Mouse (Mus musculus) embryonic facial prominence, embryonic 14.5 days (tissue): Measurements from ENCODE around the gene Ccdc163. TPM values are rescaled to one million over a fixed set of nuclear protein-coding genes. Genes with fewer than 3 reads are reported as not detected.
"Not testable (repeated sequence)": the region's sequence is repeated elsewhere in the genome, so short reads cannot be mapped to it uniquely, and the experiment has no call there.

Source experiments
- ATAC-seq: fragments of 200-750 bp; cut with Nextera tagmentation; 2 replicates; pipeline ENCODE4 v1.8.0; 2017; ENCODE audit warnings: low read depth, moderate number of reproducible peaks, moderate TSS enrichment
- DNase-seq: peaks from one replicate; pipeline ENCODE4 v3.0.0-alpha.2; 2015; ENCODE audit warnings: low spot score
- H3K27ac ChIP-seq: fragments of 300-500 bp; sonication (generic); replicated peaks from 2 replicates; pipeline ENCODE4 v1.5.1; 2014; ENCODE audit warnings: low read depth, mild to moderate bottlenecking, low read length, moderate library complexity
- H3K27me3 ChIP-seq: fragments of 300-500 bp; sonication (generic); replicated peaks from 2 replicates; pipeline ENCODE4 v1.6.1; 2014; ENCODE audit warnings: low read length; ENCODE audit not compliant: control insufficient read depth, insufficient read depth
- H3K36me3 ChIP-seq: fragments of 300-500 bp; sonication (generic); 2 replicates; pipeline ENCODE4 v1.6.1; 2014; ENCODE audit warnings: low read length, mixed read lengths; ENCODE audit not compliant: control insufficient read depth, insufficient read depth
- H3K4me1 ChIP-seq: fragments of 300-500 bp; sonication (generic); 2 replicates; pipeline ENCODE4 v1.6.1; 2014; ENCODE audit warnings: antibody characterized with exemption, low read length; ENCODE audit not compliant: control insufficient read depth, insufficient read depth
- H3K4me2 ChIP-seq: fragments of 300-500 bp; sonication (generic); 2 replicates; pipeline ENCODE4 v1.6.1; 2014; ENCODE audit warnings: low read depth, mild to moderate bottlenecking, low read length, moderate library complexity, mixed read lengths
- H3K4me3 ChIP-seq: fragments of 300-500 bp; sonication (generic); 2 replicates; pipeline ENCODE4 v1.5.1; 2014; ENCODE audit warnings: low read depth, mild to moderate bottlenecking, low read length
- H3K9ac ChIP-seq: fragments of 300-500 bp; sonication (generic); 2 replicates; pipeline ENCODE4 v1.6.1; 2014; ENCODE audit warnings: low read depth, mild to moderate bottlenecking, low read length, moderate library complexity, mixed read lengths
- H3K9me3 ChIP-seq: fragments of 300-500 bp; sonication (generic); 2 replicates; pipeline ENCODE4 v1.6.1; 2016; ENCODE audit warnings: low read length; ENCODE audit not compliant: control insufficient read depth
- WGBS: fragments of 180-500 bp; shearing (Covaris S2); extraction: QIAGEN DNeasy Blood & Tissue Kit; methylation state at CpG from one replicate; pipeline ENCODE4 v1.1.7; 2014; 5-methylcytosine and 5-hydroxymethylcytosine counted together
- polyA plus RNA-seq: library from polyadenylated mRNA; unstranded; fragments of >200 nt; fragmentation: Nextera tagmentation; extraction: Ambion mirVana; gene quantifications from 2 replicates; pipeline ENCODE4 v1.2.1, GENCODE M21; 2014

Ccdc163 gene
- 24.2 and 24.8 TPM in 2 replicates for polyA plus RNA-seq

GRCm38 (mm10) chr4:116708201-116708764, at the start of gene Ccdc163, which contains the start of gene Mmachc:
Gene Ccdc163, plus strand, starts transcription at chr4:116708509.
Gene Mmachc, minus strand, starts transcription at chr4:116708406.
- Histone ChIP-seq H3K4me1 (peaks cover 5% of the 10 kb centered on the region; the same call in 1 of the 2 replicates), H3K4me2 (peak within 1 kb of the TSS; percentile 94), H3K27ac (peak within 1 kb of the TSS; percentile 68; the same call in 1 of the 2 replicates), H3K27me3 (no peaks in the 10 kb centered on the region), H3K4me3 (peak within 1 kb of the TSS; percentile 73), H3K9ac (peak within 1 kb of the TSS; percentile 75), H3K36me3 (peaks cover 13% of the 10 kb centered on the region; the same call in 1 of the 2 replicates), H3K9me3 (no peaks in the 10 kb centered on the region)
- ATAC-seq (peak; percentile 99), DNase-seq (peak; percentile 100)
- WGBS: 0% methylated on average over 29 of the region's 29 CpGs

- DNase-seq: peak; percentile 9
- WGBS: 72% methylated on average over 2 of the region's 2 CpGs
Measured at GRCm38 (mm10) chr4:116659474-116659873, 48.8 kb upstream of the Ccdc163 start.

GRCm38 (mm10) chr4:116659916-116660315, 48.4 kb upstream of the Ccdc163 start:
- H3K4me1 ChIP-seq, H3K27ac ChIP-seq, H3K27me3 ChIP-seq, H3K36me3 ChIP-seq, DNase-seq, H3K9me3 ChIP-seq, H3K4me2 ChIP-seq, H3K9ac ChIP-seq, H3K4me3 ChIP-seq, ATAC-seq: not testable (repeated sequence)
- 81% methylated on average over 6 of the region's 6 CpGs for WGBS

More at GRCm38 (mm10) chr4:116659474-116659873, 48.8 kb upstream of the Ccdc163 start:
- no peak overlapping the region for H3K4me3 ChIP-seq
- ATAC-seq: no peak
- no peaks in the 10 kb centered on the region for H3K9me3 ChIP-seq
- H3K27ac ChIP-seq: no peak overlapping the region
- H3K36me3 ChIP-seq: no peaks in the 10 kb centered on the region
- H3K27me3 ChIP-seq: no peaks in the 10 kb centered on the region
- no peak overlapping the region for H3K9ac ChIP-seq
- H3K4me2 ChIP-seq: no peak overlapping the region
- no peaks in the 10 kb centered on the region for H3K4me1 ChIP-seq

GRCm38 (mm10) chr4:116660829-116661228, 47.5 kb upstream of the Ccdc163 start:
- Histone ChIP-seq H3K27me3 (no peaks in the 10 kb centered on the region), H3K4me3 (no peak overlapping the region), H3K27ac (no peak overlapping the region), H3K4me2 (no peak overlapping the region), H3K4me1 (no peaks in the 10 kb centered on the region), H3K36me3 (no peaks in the 10 kb centered on the region), H3K9me3 (no peaks in the 10 kb centered on the region), H3K9ac (no peak overlapping the region)
- DNase-seq: no peak
- 72% methylated on average over 6 of the region's 6 CpGs for WGBS
- no peak for ATAC-seq

GRCm38 (mm10) chr4:116661998-116662397, 46.3 kb upstream of the Ccdc163 start:
- 100% methylated on average over 1 of the region's 1 CpGs for WGBS
- H3K36me3 ChIP-seq: no peaks in the 10 kb centered on the region
- H3K4me1 ChIP-seq: no peaks in the 10 kb centered on the region
- H3K4me2 ChIP-seq: no peak overlapping the region
- DNase-seq (no peak), ATAC-seq (no peak)
- H3K27me3 ChIP-seq: no peaks in the 10 kb centered on the region
- no peak overlapping the region for H3K27ac ChIP-seq
- H3K4me3 ChIP-seq: no peak overlapping the region
- H3K9me3 ChIP-seq: no peaks in the 10 kb centered on the region
- H3K9ac ChIP-seq: no peak overlapping the region

GRCm38 (mm10) chr4:116666625-116667024, 41.7 kb upstream of the Ccdc163 start:
- H3K4me1 ChIP-seq: no peaks in the 10 kb centered on the region

GRCm38 (mm10) chr4:116668145-116668544, 40.2 kb upstream of the Ccdc163 start:
- H3K36me3 ChIP-seq: no peaks in the 10 kb centered on the region
- no peak overlapping the region for H3K27ac ChIP-seq
- 49% methylated on average over 3 of the region's 3 CpGs for WGBS
- no peak overlapping the region for H3K9ac ChIP-seq
- no peak for ATAC-seq
- no peaks in the 10 kb centered on the region for H3K4me1 ChIP-seq
- no peaks in the 10 kb centered on the region for H3K27me3 ChIP-seq
- DNase-seq: no peak
- H3K4me3 ChIP-seq: no peak overlapping the region
- H3K4me2 ChIP-seq: no peak overlapping the region
- H3K9me3 ChIP-seq: no peaks in the 10 kb centered on the region

More at GRCm38 (mm10) chr4:116666625-116667024, 41.7 kb upstream of the Ccdc163 start:
- no peak overlapping the region for H3K27ac ChIP-seq
- no peak for DNase-seq
- no peaks in the 10 kb centered on the region for H3K36me3 ChIP-seq
- no peaks in the 10 kb centered on the region for H3K9me3 ChIP-seq
- 64% methylated on average over 4 of the region's 4 CpGs for WGBS
- no peak overlapping the region for H3K9ac ChIP-seq
- no peak overlapping the region for H3K4me2 ChIP-seq
- no peak overlapping the region for H3K4me3 ChIP-seq
- H3K27me3 ChIP-seq: no peaks in the 10 kb centered on the region
- no peak for ATAC-seq

- H3K4me3 ChIP-seq: no peak overlapping the region
- H3K4me1 ChIP-seq: no peaks in the 10 kb centered on the region
- no peaks in the 10 kb centered on the region for H3K27me3 ChIP-seq
- no peaks in the 10 kb centered on the region for H3K36me3 ChIP-seq
- WGBS: 47% methylated on average over 2 of the region's 2 CpGs
- H3K27ac ChIP-seq: no peak overlapping the region
- ATAC-seq (no peak), DNase-seq (no peak)
- H3K9ac ChIP-seq: no peak overlapping the region
- no peaks in the 10 kb centered on the region for H3K9me3 ChIP-seq
- no peak overlapping the region for H3K4me2 ChIP-seq
Measured at GRCm38 (mm10) chr4:116669291-116669690, 39.0 kb upstream of the Ccdc163 start.

- H3K4me1 ChIP-seq: no peaks in the 10 kb centered on the region
- no peak for DNase-seq
- H3K36me3 ChIP-seq: no peaks in the 10 kb centered on the region
- H3K4me2 ChIP-seq: no peak overlapping the region
- H3K4me3 ChIP-seq: no peak overlapping the region
- no peak for ATAC-seq
- no peaks in the 10 kb centered on the region for H3K9me3 ChIP-seq
- no peak overlapping the region for H3K27ac ChIP-seq
- H3K27me3 ChIP-seq: no peaks in the 10 kb centered on the region
- no peak overlapping the region for H3K9ac ChIP-seq
- WGBS: 68% methylated on average over 2 of the region's 2 CpGs
Measured at GRCm38 (mm10) chr4:116672785-116673184, 35.5 kb upstream of the Ccdc163 start.
